Mouse (Mus musculus): ENCODE measurements around the gene Sh2b1.

GRCm38 (mm10) chr7:126428154-126428553, 47.1 kb downstream of the Sh2b1 start:
- TF ChIP-seq CTCF (IDR thresholded peaks at IDR 0.05; ENCODE audit: insufficient read depth, low read depth, low read length) = no peak
- TF ChIP-seq POLR2A (IDR thresholded peaks at IDR 0.05; ENCODE audit: insufficient read depth, low read depth, low read length) = no peak

Data from olfactory bulb, adult 2 months (tissue).